Mouse (Mus musculus): ENCODE measurements at regions not wholly inside any gene's neighbourhood (a gene's known extent, or its start where the extent isn't known, plus 50 kb on each side); places are given as distances from the start of the nearest gene placed in this dataset.

GRCm38 (mm10) chr9:41377701-41378626, 216.5 kb upstream of the Ubash3b start:
- TF ChIP-seq CTCF (IDR thresholded peaks at IDR 0.05; ENCODE audit: low read depth) (no peak), EP300 (IDR thresholded peaks at IDR 0.05; ENCODE audit: low read depth) (no peak)
